Mouse (Mus musculus): ENCODE measurements around the gene 9930021J03Rik.

- TF ChIP-seq CTCF (IDR thresholded peaks at IDR 0.05; ENCODE audit: extremely low read depth, insufficient read depth, low read length) (no peak), POLR2A (IDR thresholded peaks at IDR 0.05; ENCODE audit: extremely low read depth, insufficient read depth, low read length) (no peak)
These were observed 98.4 kb downstream of the 9930021J03Rik start for GRCm38 (mm10) chr19:29707314-29707898.

All from cortical plate, adult 2 months (tissue).